Mouse (Mus musculus): Measurements from ENCODE around the gene Olfr770. TPM values are rescaled to one million over a fixed set of nuclear protein-coding genes. Genes with fewer than 3 reads are reported as not detected.
"Not testable (repeated sequence)": the region's sequence is repeated elsewhere in the genome, so short reads cannot be mapped to it uniquely, and the experiment has no call there.

Olfr770 gene
- not detected for total RNA-seq (2018; cell fraction: chromatin; rRNA removed)
- not detected for total RNA-seq (2018; cell fraction: cytosol; rRNA removed)
- total RNA-seq (2018; cell fraction: nucleus; rRNA removed) = not detected
- not detected in 3 replicates for polyA plus RNA-seq (2018)

DNA sequence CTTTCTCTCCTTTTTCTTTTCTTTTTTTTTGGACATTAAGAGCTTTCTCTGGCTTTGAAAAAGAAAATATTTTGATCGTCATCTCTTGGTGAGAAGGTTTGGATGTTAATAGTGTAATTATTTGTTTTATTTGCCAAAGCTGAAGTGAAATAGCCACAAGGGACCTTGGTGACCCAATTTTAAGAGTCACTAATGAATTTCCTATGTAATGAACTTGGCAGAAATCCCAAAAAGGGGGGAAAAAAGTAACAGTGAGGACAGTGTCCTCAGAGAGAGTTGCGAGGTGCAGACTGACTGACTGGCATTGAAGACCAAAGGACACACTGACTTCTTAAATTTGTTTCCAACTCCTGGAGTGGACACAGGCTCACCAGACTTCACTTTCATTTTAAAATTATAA, at the start of gene Olfr770:
Gene Olfr770, minus strand, starts transcription at position 101 of the 400 bp plus-strand sequence.
- no peak within 1 kb of the TSS for H3K4me3 ChIP-seq (ENCODE audit: inconsistent target)
- H3K36me3 ChIP-seq (ENCODE audit: inconsistent target) = no peaks in the 10 kb centered on the region
- no peaks in the 10 kb centered on the region for H3K79me2 ChIP-seq (ENCODE audit: inconsistent target)
- 94% methylated on average over 2 of the region's 2 CpGs for WGBS (ENCODE audit: missing documents)
- no peak within 1 kb of the TSS for H3K27ac ChIP-seq

GRCm38 (mm10) chr10:129187319-129187718, 48.5 kb upstream of the Olfr770 start, which contains the start of gene Olfr773:
TSS of gene Olfr773 (minus strand) at chr10:129187419.
- H3K79me2 ChIP-seq (ENCODE audit: inconsistent target); H3K4me3 ChIP-seq (ENCODE audit: inconsistent target); H3K27ac ChIP-seq; H3K36me3 ChIP-seq (ENCODE audit: inconsistent target): not testable (repeated sequence)

DNA sequence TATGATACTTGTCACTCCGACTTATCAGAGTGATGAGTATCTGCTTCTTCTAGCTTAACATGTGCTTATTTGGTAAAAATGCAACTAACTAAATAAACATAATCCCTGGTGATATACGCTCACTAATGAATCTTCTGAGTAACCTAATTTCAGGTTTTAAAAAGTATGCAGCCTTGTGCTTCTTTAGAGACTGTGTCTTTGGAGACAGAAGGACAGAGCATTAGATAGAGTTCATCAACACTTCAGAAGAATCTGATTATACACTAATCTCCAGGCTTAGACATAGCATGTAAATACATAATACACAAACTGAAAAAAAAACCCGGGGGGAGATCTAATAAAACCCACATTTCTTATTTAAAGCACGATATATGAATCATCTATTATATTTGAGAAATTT, 39.0 kb upstream of the Olfr770 start, which contains the start of gene Olfr772:
Gene Olfr772, minus strand, starts transcription at position 101 of the 400 bp plus-strand sequence.
- no CpG with 5 or more reads among the region's 4 CpGs for WGBS (ENCODE audit: missing documents)
- H3K27ac ChIP-seq; H3K79me2 ChIP-seq (ENCODE audit: inconsistent target); H3K4me3 ChIP-seq (ENCODE audit: inconsistent target); H3K36me3 ChIP-seq (ENCODE audit: inconsistent target): not testable (repeated sequence)

- no peak within 1 kb of the TSS for H3K4me3 ChIP-seq (ENCODE audit: inconsistent target)
- no peaks in the 10 kb centered on the region for H3K36me3 ChIP-seq (ENCODE audit: inconsistent target)
- no peaks in the 10 kb centered on the region for H3K79me2 ChIP-seq (ENCODE audit: inconsistent target)
- no peak within 1 kb of the TSS for H3K27ac ChIP-seq
- 92% methylated on average over 1 of the region's 1 CpGs for WGBS (ENCODE audit: missing documents)
Observed at GRCm38 (mm10) chr10:129164651-129165050, 25.9 kb upstream of the Olfr770 start, which contains the start of gene Olfr771. TSS of gene Olfr771 (minus strand) at chr10:129164751.

GRCm38 (mm10) chr10:129117761-129118160, 21.0 kb downstream of the Olfr770 start, which contains the start of gene Olfr769:
TSS of gene Olfr769 (minus strand) at chr10:129117861.
- Histone ChIP-seq H3K79me2 (ENCODE audit: inconsistent target) (no peaks in the 10 kb centered on the region), H3K27ac (no peak within 1 kb of the TSS), H3K4me3 (ENCODE audit: inconsistent target) (no peak within 1 kb of the TSS), H3K36me3 (ENCODE audit: inconsistent target) (no peaks in the 10 kb centered on the region)
- 95% methylated on average over 2 of the region's 2 CpGs for WGBS (ENCODE audit: missing documents)

DNA sequence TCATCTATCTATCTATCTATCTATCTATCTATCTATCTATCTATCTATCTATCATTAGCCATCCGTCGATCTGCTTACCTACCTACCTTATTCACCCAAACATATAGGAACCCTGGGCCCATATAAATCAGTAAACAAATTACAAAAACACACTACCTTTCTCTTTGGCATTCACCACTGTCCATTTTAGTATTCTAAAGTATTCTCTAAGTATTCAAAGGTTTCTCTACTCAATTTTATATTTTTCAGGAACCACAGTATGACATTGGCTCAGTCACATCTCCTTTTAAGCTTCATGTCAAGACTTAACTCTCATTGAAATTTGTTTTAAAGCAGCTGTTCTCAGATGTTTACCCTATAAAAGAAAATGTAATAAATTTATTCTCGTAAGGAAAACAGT, 23.7 kb downstream of the Olfr770 start:
- no peak overlapping the region for H3K27ac ChIP-seq
- no peaks in the 10 kb centered on the region for H3K36me3 ChIP-seq (ENCODE audit: inconsistent target)
- no peak overlapping the region for H3K4me3 ChIP-seq (ENCODE audit: inconsistent target)
- no peaks in the 10 kb centered on the region for H3K79me2 ChIP-seq (ENCODE audit: inconsistent target)
- WGBS (ENCODE audit: missing documents) = 100% methylated on average over 2 of the region's 3 CpGs

DNA sequence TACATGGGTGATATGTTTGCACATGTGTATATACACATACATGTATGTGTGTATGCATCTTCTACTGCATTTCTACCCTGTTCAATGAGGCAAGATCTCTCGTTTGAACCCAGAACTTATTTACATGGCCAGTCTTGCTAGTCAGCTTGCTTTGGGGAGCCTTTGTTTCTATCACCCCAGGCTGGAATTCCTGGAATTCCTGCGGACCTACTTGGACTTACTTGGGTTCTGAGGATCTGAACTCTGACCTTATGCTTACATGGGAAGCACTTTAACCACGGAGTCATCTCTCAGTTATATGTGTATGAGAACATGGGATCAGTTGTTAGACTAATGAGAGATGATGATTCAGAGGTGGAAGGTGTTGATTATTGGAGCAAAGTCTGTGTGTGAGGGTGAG, 37.6 kb downstream of the Olfr770 start:
- Histone ChIP-seq H3K36me3 (ENCODE audit: inconsistent target) (no peaks in the 10 kb centered on the region), H3K27ac (no peak overlapping the region), H3K4me3 (ENCODE audit: inconsistent target) (no peak overlapping the region), H3K79me2 (ENCODE audit: inconsistent target) (no peaks in the 10 kb centered on the region)
- 70% methylated on average over 3 of the region's 3 CpGs for WGBS (ENCODE audit: missing documents)

- H3K79me2 ChIP-seq (ENCODE audit: inconsistent target) = no peaks in the 10 kb centered on the region
- no peak within 1 kb of the TSS for H3K4me3 ChIP-seq (ENCODE audit: inconsistent target)
- H3K27ac ChIP-seq = no peak within 1 kb of the TSS
- H3K36me3 ChIP-seq (ENCODE audit: inconsistent target) = no peaks in the 10 kb centered on the region
- WGBS (ENCODE audit: missing documents) = 100% methylated on average over 1 of the region's 1 CpGs
Observed at GRCm38 (mm10) chr10:129099275-129099674, 39.5 kb downstream of the Olfr770 start, which contains the start of gene Olfr768. TSS of gene Olfr768 (minus strand) at chr10:129099375.

DNA sequence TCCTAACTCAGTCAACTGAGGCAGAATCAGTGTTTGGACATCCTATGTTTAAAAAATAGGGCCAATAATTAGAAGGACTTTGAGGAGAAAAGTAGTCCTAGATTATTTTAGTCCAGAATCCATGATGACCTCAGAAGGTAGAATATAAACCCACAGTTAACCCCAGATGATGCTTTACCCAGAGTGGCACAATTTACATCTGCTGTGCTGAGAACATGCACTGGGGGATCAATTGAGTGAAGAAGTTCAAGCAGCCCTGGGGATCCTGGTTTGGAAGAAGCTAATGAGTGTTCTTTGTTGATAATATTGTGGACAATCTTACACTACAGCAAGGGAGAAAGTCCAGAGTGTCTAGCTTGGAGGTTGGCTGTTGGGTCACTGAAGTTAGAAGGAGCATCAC, 56.0 kb downstream of the Olfr770 start, which contains the start of gene Olfr767:
Gene Olfr767, minus strand, starts transcription at position 101 of the 400 bp plus-strand sequence.
- not testable (repeated sequence) for H3K4me3 ChIP-seq (ENCODE audit: inconsistent target); H3K79me2 ChIP-seq (ENCODE audit: inconsistent target); H3K36me3 ChIP-seq (ENCODE audit: inconsistent target); H3K27ac ChIP-seq

Other genes starting within 250 kb of the Olfr770 start
- 0.03 TPM in 1 of 3 replicates, not detected in the others for gene Gdf11, start 247.3 kb downstream of the Olfr770 start, polyA plus RNA-seq (2018)
- 1,227 to 1,611 TPM (median 1,544 TPM) in 3 replicates for gene Cd63, start 238.0 kb downstream of the Olfr770 start, polyA plus RNA-seq (2018)
- gene Rdh5, start 216.1 kb downstream of the Olfr770 start, polyA plus RNA-seq (2018) = 0.53 to 1.3 TPM (median 0.92 TPM) in 3 replicates
- 77.8 to 126 TPM (median 124 TPM) in 3 replicates for gene Bloc1s1, start 215.0 kb downstream of the Olfr770 start, polyA plus RNA-seq (2018)
- not detected in 3 replicates for gene Itga7, start 205.2 kb downstream of the Olfr770 start, polyA plus RNA-seq (2018)
- not detected in 3 replicates for gene Mettl7b, start 178.0 kb downstream of the Olfr770 start, polyA plus RNA-seq (2018)
- not detected in 3 replicates for gene Olfr9, start 149.6 kb downstream of the Olfr770 start, polyA plus RNA-seq (2018)
- gene Olfr763, start 128.2 kb downstream of the Olfr770 start, polyA plus RNA-seq (2018) = not detected in 3 replicates
- not detected in 3 replicates for gene Olfr764-ps1, start 99.1 kb downstream of the Olfr770 start, polyA plus RNA-seq (2018)
- not detected in 3 replicates for gene Olfr765, start 89.0 kb downstream of the Olfr770 start, polyA plus RNA-seq (2018)
- not detected in 3 replicates for gene Olfr766-ps1, start 70.0 kb downstream of the Olfr770 start, polyA plus RNA-seq (2018)
- gene Olfr767, start 56.1 kb downstream of the Olfr770 start, polyA plus RNA-seq (2018) = not detected in 3 replicates
- not detected in 3 replicates for gene Olfr768, start 39.6 kb downstream of the Olfr770 start, polyA plus RNA-seq (2018)
- gene Olfr769, start 21.1 kb downstream of the Olfr770 start, polyA plus RNA-seq (2018) = not detected in 3 replicates
- gene Olfr771, start 25.8 kb upstream of the Olfr770 start, polyA plus RNA-seq (2018) = not detected in 3 replicates
- gene Olfr772, start 38.9 kb upstream of the Olfr770 start, polyA plus RNA-seq (2018) = not detected in 3 replicates
- not detected in 3 replicates for gene Olfr773, start 48.4 kb upstream of the Olfr770 start, polyA plus RNA-seq (2018)
- gene Olfr774, start 97.2 kb upstream of the Olfr770 start, polyA plus RNA-seq (2018) = not detected in 3 replicates
- gene Olfr775, start 109.4 kb upstream of the Olfr770 start, polyA plus RNA-seq (2018) = not detected in 3 replicates
- not detected in 3 replicates for gene Olfr776, start 120.1 kb upstream of the Olfr770 start, polyA plus RNA-seq (2018)
- gene Olfr777, start 132.5 kb upstream of the Olfr770 start, polyA plus RNA-seq (2018) = not detected in 3 replicates
- not detected in 3 replicates for gene Olfr780, start 179.1 kb upstream of the Olfr770 start, polyA plus RNA-seq (2018)
- not detected in 3 replicates for gene Olfr781, start 189.9 kb upstream of the Olfr770 start, polyA plus RNA-seq (2018)
- gene Olfr782, start 209.9 kb upstream of the Olfr770 start, polyA plus RNA-seq (2018) = not detected in 3 replicates
- not detected in 3 replicates for gene Olfr784, start 245.1 kb upstream of the Olfr770 start, polyA plus RNA-seq (2018)

All from macrophage (primary cell).